Mouse (Mus musculus) MEL (cell line): Measurements from ENCODE around the gene Olfr177. TPM values are rescaled to one million over a fixed set of nuclear protein-coding genes. Genes with fewer than 3 reads are reported as not detected.

Experiments
- DNase-seq: peaks from one replicate; pipeline ENCODE4 v3.0.0; 2011; ENCODE audit warnings: low read depth, low spot score
- H3K27ac ChIP-seq: 2 replicates; pipeline ENCODE4 v1.5.1; 2012; ENCODE audit warnings: low read depth, mild to moderate bottlenecking, control low read depth, low read length, moderate library complexity; ENCODE audit not compliant: control insufficient read depth
- H3K27me3 ChIP-seq, 2 experiments: fragments of 150-350 bp in 1 of 2; sonication (generic) in 1 of 2; 2 replicates each; pipeline ENCODE4 v1.6.1; 2012; ENCODE audit warnings: low read length in 2 of 2, mild to moderate bottlenecking in 2 of 2, improper control_type of control experiment in 1 of 2, moderate library complexity in 1 of 2; ENCODE audit not compliant: insufficient read depth in 2 of 2, control insufficient read depth in 1 of 2
- H3K36me3 ChIP-seq, 2 experiments: 2 replicates each; pipeline ENCODE4 v1.6.1; 2012 to 2014; ENCODE audit warnings: low read length in 2 of 2, improper control_type of control experiment in 1 of 2, inconsistent platforms in 1 of 2, mild to moderate bottlenecking in 1 of 2; ENCODE audit not compliant: insufficient read depth in 2 of 2, control insufficient read depth in 1 of 2
- H3K4me1 ChIP-seq, 2 experiments: fragments of 150-350 bp in 1 of 2; sonication (generic) in 1 of 2; 2 replicates each; pipeline ENCODE4 v1.6.1; 2012; ENCODE audit warnings: low read length in 2 of 2, improper control_type of control experiment in 1 of 2, mild to moderate bottlenecking in 1 of 2; ENCODE audit not compliant: insufficient read depth in 2 of 2, control insufficient read depth in 1 of 2
- H3K4me3 ChIP-seq, 2 experiments: fragments of 150-350 bp in 1 of 2; sonication (generic) in 1 of 2; 2 replicates each; pipeline ENCODE4 v1.5.1; 2012; ENCODE audit warnings: low read depth in 2 of 2, low read length in 2 of 2, mild to moderate bottlenecking in 2 of 2, moderate library complexity in 2 of 2, control low read depth in 1 of 2, improper control_type of control experiment in 1 of 2; ENCODE audit not compliant: control insufficient read depth in 1 of 2, insufficient read depth in 1 of 2
- H3K79me2 ChIP-seq: 2 replicates; pipeline ENCODE4 v1.6.1; 2012; ENCODE audit warnings: mild to moderate bottlenecking, low read length, moderate library complexity; ENCODE audit not compliant: control insufficient read depth, poor library complexity, insufficient read depth
- H3K9ac ChIP-seq: 2 replicates; pipeline ENCODE4 v1.6.1; 2012; ENCODE audit warnings: low read depth, mild to moderate bottlenecking, control low read depth, low read length, moderate library complexity; ENCODE audit not compliant: control insufficient read depth, poor library complexity, severe bottlenecking
- H3K9me3 ChIP-seq: fragments of 150-350 bp; sonication (generic); replicated peaks from 2 replicates; pipeline ENCODE4 v1.6.1; 2012; ENCODE audit warnings: mild to moderate bottlenecking, low read length, improper control_type of control experiment, moderate library complexity; ENCODE audit not compliant: insufficient read depth
- CTCF ChIP-seq, 3 experiments: IDR thresholded peaks in 2 of 3; conservative IDR thresholded peaks in 1 of 3; 2 replicates each; pipeline ENCODE4 v1.5.1; 2011 to 2012; ENCODE audit warnings: low read length in 3 of 3, low read depth in 2 of 3, mild to moderate bottlenecking in 2 of 3, improper control_type of control experiment in 1 of 3, inconsistent platforms in 1 of 3, mixed read lengths in 1 of 3, moderate library complexity in 1 of 3; ENCODE audit not compliant: control insufficient read depth in 1 of 3, insufficient read depth in 1 of 3, poor library complexity in 1 of 3, severe bottlenecking in 1 of 3
- HCFC1 ChIP-seq: IDR thresholded peaks from 2 replicates; pipeline ENCODE4 v1.6.1; 2012; ENCODE audit warnings: low read depth, mild to moderate bottlenecking, inconsistent platforms, low read length, improper control_type of control experiment, moderate library complexity
- ZC3H11A ChIP-seq: IDR thresholded peaks from 2 replicates; pipeline ENCODE4 v1.6.1; 2012; ENCODE audit warnings: low read depth, mild to moderate bottlenecking, inconsistent platforms, low read length, improper control_type of control experiment
- polyA plus RNA-seq, 2 experiments: library from polyadenylated mRNA; stranded (reverse) in 1 of 2; unstranded in 1 of 2; fragments of >175 nt in 1 of 2; fragments of >200 nt in 1 of 2; gene quantifications; 2 replicates each; pipeline versions ENCODE4 v1.2.1 to v1.2.4; 2012; ENCODE audit warnings: low replicate concordance in 2 of 2, low read depth in 1 of 2; ENCODE audit not compliant: insufficient read length in 2 of 2, insufficient read depth in 1 of 2, missing spikeins in 1 of 2
- total RNA-seq: library from RNA; depleted of rRNA; stranded (reverse); fragments of 300-350 nt; gene quantifications from 2 replicates; pipeline ENCODE4 v1.2.3, GENCODE M21; 2012; rRNA removed

Olfr177 gene
- total and polyA plus RNA-seq, 3 experiments: 0.08 TPM; not detected in 2

GRCm38 (mm10) chr16:58860032-58860737 lies 14.4 kb downstream of the Olfr177 start (continued):
- no peak for TF ChIP-seq HCFC1
- no peak for TF ChIP-seq CTCF (IDR thresholded peaks at IDR 0.05 in 2 of 3, conservative IDR thresholded peaks at IDR 0.05 in 1 of 3; ENCODE audit: control insufficient read depth in 1 of 3, insufficient read depth in 1 of 3, low read depth in 2 of 3, low read length in 3 of 3, poor library complexity in 1 of 3, severe bottlenecking in 1 of 3)

- Histone ChIP-seq H3K36me3 (no peaks in the 10 kb centered on the region), H3K4me3 (no peak within 1 kb of the TSS), H3K27me3 (no peaks in the 10 kb centered on the region), H3K9me3 (no peaks in the 10 kb centered on the region), H3K27ac (no peak within 1 kb of the TSS), H3K79me2 (no peaks in the 10 kb centered on the region), H3K4me1 (no peaks in the 10 kb centered on the region), H3K9ac (no peak within 1 kb of the TSS)
- no peak for DNase-seq
- no peak for TF ChIP-seq ZC3H11A
These were observed 47.7 kb downstream of the Olfr177 start, which contains the start of gene Olfr175-ps1 for GRCm38 (mm10) chr16:58826732-58827319. TSS of gene Olfr175-ps1 (minus strand) at chr16:58826782.

Other genes starting within 250 kb of the Olfr177 start
- gene E330017A01Rik, start 236.0 kb downstream of the Olfr177 start, total RNA-seq: 4.3 and 7.5 TPM in 2 replicates
- 1 to 10 TPM in 1 of 2 experiments, not detected in 1; 8.2 TPM for gene E330017A01Rik, start 236.0 kb downstream of the Olfr177 start, polyA plus RNA-seq
- gene Cpox, start 204.5 kb downstream of the Olfr177 start, total RNA-seq: 159 and 204 TPM in 2 replicates
- gene Cpox, start 204.5 kb downstream of the Olfr177 start, polyA plus RNA-seq: 100 to 1,000 TPM; 110 to 421 TPM
- gene Gpr15, start 155.7 kb downstream of the Olfr177 start, total RNA-seq: not detected in 2 replicates
- not detected for gene Gpr15, start 155.7 kb downstream of the Olfr177 start, polyA plus RNA-seq
- 16.9 and 18.5 TPM in 2 replicates for gene Cldnd1, start 146.9 kb downstream of the Olfr177 start, total RNA-seq
- gene Cldnd1, start 146.9 kb downstream of the Olfr177 start, polyA plus RNA-seq: 10 to 100 TPM in 1 of 2 experiments, not detected in 1; 34.3 TPM
- gene Olfr172, start 111.6 kb downstream of the Olfr177 start, total RNA-seq: not detected in 2 replicates
- gene Olfr172, start 111.6 kb downstream of the Olfr177 start, polyA plus RNA-seq: not detected
- gene Olfr173, start 74.5 kb downstream of the Olfr177 start, total RNA-seq: not detected in 2 replicates
- gene Olfr173, start 74.5 kb downstream of the Olfr177 start, polyA plus RNA-seq: not detected
- gene Olfr175-ps1, start 48.0 kb downstream of the Olfr177 start, total RNA-seq: not detected in 2 replicates
- gene Olfr175-ps1, start 48.0 kb downstream of the Olfr177 start, polyA plus RNA-seq: not detected
- gene Olfr178, start 17.3 kb upstream of the Olfr177 start, total RNA-seq: 1.2 and 3.0 TPM in 2 replicates
- gene Olfr178, start 17.3 kb upstream of the Olfr177 start, polyA plus RNA-seq: 1 to 10 TPM in 1 of 2 experiments, not detected in 1; 3.5 TPM
- 0.12 TPM in 1 of 2 replicates, not detected in the other for gene Olfr181, start 54.0 kb upstream of the Olfr177 start, total RNA-seq
- not detected for gene Olfr181, start 54.0 kb upstream of the Olfr177 start, polyA plus RNA-seq
- 0.50 TPM in 1 of 2 replicates, not detected in the other for gene Olfr180, start 54.6 kb upstream of the Olfr177 start, total RNA-seq
- gene Olfr180, start 54.6 kb upstream of the Olfr177 start, polyA plus RNA-seq: 1 to 10 TPM in 1 of 2 experiments, not detected in 1; 1.1 TPM
- gene Olfr183, start 120.6 kb upstream of the Olfr177 start, total RNA-seq: 0.42 and 0.73 TPM in 2 replicates
- under 1 TPM in 1 of 2 experiments, not detected in 1; 0.49 TPM for gene Olfr183, start 120.6 kb upstream of the Olfr177 start, polyA plus RNA-seq
- not detected in 2 replicates for gene Olfr186, start 155.5 kb upstream of the Olfr177 start, total RNA-seq
- gene Olfr186, start 155.5 kb upstream of the Olfr177 start, polyA plus RNA-seq: under 1 TPM in 1 of 2 experiments, not detected in 1; 0.15 TPM
- gene Olfr187, start 165.0 kb upstream of the Olfr177 start, total RNA-seq: not detected in 2 replicates
- not detected for gene Olfr187, start 165.0 kb upstream of the Olfr177 start, polyA plus RNA-seq
- gene Olfr190, start 203.2 kb upstream of the Olfr177 start, total RNA-seq: not detected in 2 replicates
- gene Olfr190, start 203.2 kb upstream of the Olfr177 start, polyA plus RNA-seq: not detected
- gene Olfr191, start 215.1 kb upstream of the Olfr177 start, total RNA-seq: not detected in 2 replicates
- gene Olfr191, start 215.1 kb upstream of the Olfr177 start, polyA plus RNA-seq: under 1 TPM in 1 of 2 experiments, not detected in 1; 0.01 TPM
- not detected in 2 replicates for gene Olfr193, start 237.1 kb upstream of the Olfr177 start, total RNA-seq
- not detected for gene Olfr193, start 237.1 kb upstream of the Olfr177 start, polyA plus RNA-seq
- gene Olfr194, start 246.3 kb upstream of the Olfr177 start, total RNA-seq: not detected in 2 replicates
- not detected for gene Olfr194, start 246.3 kb upstream of the Olfr177 start, polyA plus RNA-seq